Mouse (Mus musculus): Measurements from ENCODE around the gene Fam107b. TPM values are rescaled to one million over a fixed set of nuclear protein-coding genes. Genes with fewer than 3 reads are reported as not detected.
A peak's percentile ranks its signal among the peaks of the same experiment; 100 is the strongest.

The Fam107b gene
- polyA plus RNA-seq, 1 experiment from 2014 or later: 30.3 TPM

GRCm38 (mm10) chr2:3723391-3724106 is 153.3 kb downstream of the Fam107b start:
- Histone ChIP-seq H3K4me2 (no peak overlapping the region), H3K36me3 (replicated peaks) (no peaks in the 10 kb centered on the region), H3K4me3 (no peak overlapping the region), H3K4me1 (peaks cover 9% of the 10 kb centered on the region), H3K27ac (no peak overlapping the region), H3K9me3 (no peaks in the 10 kb centered on the region), H3K9ac (no peak overlapping the region), H3K27me3 (replicated peaks) (no peaks in the 10 kb centered on the region)
- 90% methylated on average over 8 of the region's 8 CpGs for WGBS
- ATAC-seq (replicated peaks): no peak

DNA sequence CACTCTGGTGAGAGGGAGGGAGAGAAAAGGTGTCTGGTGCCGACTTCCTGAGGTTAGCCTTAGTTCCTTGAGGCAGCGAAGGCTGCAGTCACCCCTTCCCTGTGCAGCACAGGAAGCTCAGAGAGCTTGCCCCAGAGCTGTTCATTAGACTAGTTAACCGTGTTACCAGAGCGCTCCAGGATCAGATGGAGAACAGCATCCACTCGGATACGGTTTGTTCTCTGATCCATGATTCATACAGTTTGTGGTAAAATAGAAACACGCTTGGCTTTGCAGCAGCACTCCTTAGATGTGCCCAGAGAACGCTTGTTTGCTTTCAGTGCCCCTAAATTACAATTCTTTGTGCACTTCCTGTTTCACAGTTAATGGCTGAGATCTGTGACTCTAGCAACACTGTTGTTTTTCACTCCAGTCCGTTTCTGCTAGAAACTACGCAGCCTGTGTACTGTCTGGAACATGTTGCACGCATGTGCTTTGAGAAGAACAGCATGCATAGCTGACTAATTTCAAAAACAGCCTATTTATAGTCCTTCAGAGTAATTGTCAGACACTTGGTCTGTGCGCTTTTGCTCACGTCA is 156.3 kb downstream of the Fam107b start:
- Histone ChIP-seq H3K9ac (no peak overlapping the region), H3K4me1 (peaks cover 14% of the 10 kb centered on the region), H3K27ac (peak overlapping the region; percentile 34; the same call in 1 of the 2 replicates), H3K9me3 (no peaks in the 10 kb centered on the region), H3K27me3 (replicated peaks) (no peaks in the 10 kb centered on the region), H3K4me3 (no peak overlapping the region), H3K4me2 (no peak overlapping the region), H3K36me3 (replicated peaks) (no peaks in the 10 kb centered on the region)
- ATAC-seq (replicated peaks): 0 out of 2 replicates have a peak, but pooled peaks have one; percentile 30
- 69% methylated on average over 13 of the region's 13 CpGs for WGBS

DNA sequence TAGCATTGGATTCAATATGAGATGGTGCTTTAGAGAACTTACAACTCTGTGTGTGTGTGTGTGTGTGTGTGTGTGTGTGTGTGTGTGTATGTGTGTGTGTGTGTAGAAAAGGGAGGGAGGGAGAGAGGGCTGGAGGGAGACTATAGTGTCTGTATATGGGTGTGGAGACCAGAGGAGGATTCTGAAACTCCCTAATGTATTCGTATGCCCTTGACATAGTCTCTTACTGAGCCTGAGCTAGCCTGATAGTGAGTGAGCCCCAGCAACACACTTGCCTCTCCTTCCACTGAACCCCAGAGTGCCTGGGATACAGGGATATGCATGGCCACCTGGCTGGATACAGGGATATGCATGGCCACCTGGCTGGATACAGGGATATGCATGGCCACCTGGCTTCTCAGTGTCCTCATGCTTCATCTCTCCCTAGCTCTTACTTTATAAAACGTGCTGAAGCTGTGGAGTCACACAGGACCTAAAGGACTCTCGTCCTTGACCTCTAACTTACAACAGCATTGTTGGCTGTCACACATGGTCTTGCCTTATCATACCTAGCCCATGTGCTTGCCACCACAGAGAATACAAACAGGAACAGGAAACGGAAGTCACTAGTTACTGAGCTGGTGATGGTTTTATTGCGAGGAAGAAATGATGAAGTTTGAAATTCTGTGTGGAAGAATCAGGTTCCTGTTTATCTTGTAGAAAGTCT is 157.1 kb downstream of the Fam107b start:
- ATAC-seq (replicated peaks): 0 out of 2 replicates have a peak, but pooled peaks have one; percentile 30
- peaks cover 15% of the 10 kb centered on the region for H3K4me1 ChIP-seq

DNA sequence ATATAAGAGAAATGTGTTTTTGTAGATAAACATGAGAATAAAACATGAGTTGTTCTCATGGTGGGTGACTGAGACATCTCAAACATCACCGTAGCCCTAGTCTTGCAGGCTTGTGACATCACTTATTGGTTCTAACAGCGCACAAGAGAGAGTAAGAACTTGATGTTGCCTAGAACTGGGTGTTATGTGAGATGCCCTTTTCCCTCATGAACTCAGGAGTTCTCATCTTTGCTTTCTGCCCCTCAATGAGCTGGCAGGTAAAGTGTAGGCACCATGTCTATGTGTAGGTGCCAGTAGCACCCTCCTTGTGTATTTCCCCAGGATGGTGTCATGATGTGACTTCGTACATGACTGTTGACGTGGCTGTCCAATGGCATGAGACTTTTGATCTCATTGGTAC is 157.8 kb downstream of the Fam107b start:
- H3K9ac ChIP-seq: no peak overlapping the region

More for the DNA sequence above, 157.1 kb downstream of the Fam107b start:
- no peaks in the 10 kb centered on the region for H3K9me3 ChIP-seq
- 82% methylated on average over 5 of the region's 5 CpGs for WGBS
- no peaks in the 10 kb centered on the region for H3K27me3 ChIP-seq (replicated peaks)
- H3K4me3 ChIP-seq: no peak overlapping the region
- no peak overlapping the region for H3K4me2 ChIP-seq
- H3K36me3 ChIP-seq (replicated peaks): no peaks in the 10 kb centered on the region
- no peak overlapping the region for H3K27ac ChIP-seq
- no peak overlapping the region for H3K9ac ChIP-seq

DNA sequence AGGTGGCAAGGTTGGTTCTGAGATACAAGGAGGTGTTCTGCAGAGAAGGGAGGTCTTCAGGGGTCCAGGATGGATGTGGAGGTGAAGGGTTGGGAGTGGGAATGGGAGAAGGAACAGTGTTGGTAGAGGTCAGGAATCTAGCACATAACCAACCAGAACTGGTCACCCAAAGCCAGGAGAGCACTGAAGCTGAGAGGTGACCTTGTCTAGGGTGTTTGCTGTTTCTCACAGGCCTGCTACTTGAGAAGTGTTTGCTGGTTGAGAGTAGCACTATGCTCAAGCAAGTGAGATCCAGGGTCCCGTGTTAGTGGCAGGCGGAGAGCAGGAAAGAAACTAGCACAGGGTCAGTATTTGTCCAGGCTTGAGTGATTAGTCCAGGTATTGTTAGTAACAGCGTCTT is 159.3 kb downstream of the Fam107b start:
- H3K27me3 ChIP-seq (replicated peaks): no peaks in the 10 kb centered on the region
- H3K9me3 ChIP-seq: no peaks in the 10 kb centered on the region
- H3K36me3 ChIP-seq (replicated peaks): no peaks in the 10 kb centered on the region
- no peak overlapping the region for H3K27ac ChIP-seq
- no peak for ATAC-seq (replicated peaks)
- no peak overlapping the region for H3K9ac ChIP-seq
- no peak overlapping the region for H3K4me3 ChIP-seq
- H3K4me1 ChIP-seq: peaks cover 21% of the 10 kb centered on the region
- WGBS: 89% methylated on average over 3 of the region's 3 CpGs
- no peak overlapping the region for H3K4me2 ChIP-seq

More for the DNA sequence above, 157.8 kb downstream of the Fam107b start:
- no peak overlapping the region for H3K4me2 ChIP-seq
- ATAC-seq (replicated peaks): no peak
- WGBS: 95% methylated on average over 4 of the region's 4 CpGs
- no peak overlapping the region for H3K27ac ChIP-seq
- no peaks in the 10 kb centered on the region for H3K36me3 ChIP-seq (replicated peaks)
- H3K4me3 ChIP-seq: no peak overlapping the region
- no peaks in the 10 kb centered on the region for H3K27me3 ChIP-seq (replicated peaks)
- H3K9me3 ChIP-seq: no peaks in the 10 kb centered on the region
- peaks cover 21% of the 10 kb centered on the region for H3K4me1 ChIP-seq

DNA sequence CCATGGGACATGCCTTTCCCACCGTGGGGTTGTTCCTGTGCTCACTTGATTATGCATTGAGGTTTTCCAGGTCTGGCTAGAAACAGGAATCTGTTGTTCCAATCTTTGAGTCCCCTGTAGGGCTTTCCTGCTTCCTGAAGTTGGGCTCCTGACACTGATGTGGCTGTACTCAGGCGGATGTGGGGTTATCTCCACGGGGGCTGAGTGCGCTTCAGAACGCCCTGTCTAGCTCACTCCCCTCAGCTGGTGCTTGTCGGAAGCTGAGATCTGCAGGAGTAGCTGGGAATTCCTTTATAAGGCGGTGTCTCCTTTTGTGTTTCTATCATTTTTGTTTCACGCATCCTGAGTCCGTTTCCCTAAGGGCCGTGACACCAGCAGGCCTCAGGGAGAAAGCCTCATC is 160.5 kb downstream of the Fam107b start:
- no peaks in the 10 kb centered on the region for H3K9me3 ChIP-seq
- no peak overlapping the region for H3K4me3 ChIP-seq
- H3K9ac ChIP-seq: no peak overlapping the region
- no peak overlapping the region for H3K4me2 ChIP-seq
- no peak for ATAC-seq (replicated peaks)
- no peaks in the 10 kb centered on the region for H3K27me3 ChIP-seq (replicated peaks)
- 64% methylated on average over 10 of the region's 10 CpGs for WGBS
- H3K4me1 ChIP-seq: peaks cover 21% of the 10 kb centered on the region
- H3K27ac ChIP-seq: no peak overlapping the region
- no peaks in the 10 kb centered on the region for H3K36me3 ChIP-seq (replicated peaks)

DNA sequence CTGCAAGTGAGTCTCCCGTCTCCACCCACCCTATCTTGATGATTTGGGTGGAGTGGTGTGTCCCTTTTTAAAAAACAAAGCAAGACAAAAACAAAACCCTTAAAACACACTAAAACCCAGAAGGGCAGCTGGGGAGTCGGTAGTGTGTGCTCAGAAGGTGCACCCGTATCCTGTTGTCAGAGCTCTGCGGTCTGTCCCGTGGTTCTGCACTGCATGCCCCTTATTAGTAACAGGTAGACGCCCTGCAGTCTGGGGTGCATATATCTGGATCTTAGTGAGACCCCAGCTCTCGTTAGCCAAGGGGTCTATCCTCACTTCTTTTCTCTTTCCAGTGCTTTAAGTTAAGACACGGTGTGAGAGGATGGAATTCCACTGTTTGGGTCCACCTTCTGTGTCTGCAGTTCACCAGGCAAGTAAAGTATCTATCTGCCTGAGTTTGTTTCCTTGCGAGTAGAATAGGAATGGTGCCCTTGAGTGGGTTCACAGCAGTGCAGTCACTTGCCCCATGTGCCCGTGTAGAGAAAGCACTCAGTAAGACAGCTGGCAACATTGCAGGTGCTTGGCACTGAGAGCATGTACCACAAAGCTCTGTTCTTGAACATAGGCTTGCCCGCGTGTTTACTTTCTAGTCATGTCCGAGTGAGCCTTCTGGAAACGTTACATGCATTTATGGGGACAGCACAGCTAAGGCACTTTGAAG is 161.2 kb downstream of the Fam107b start:
- Histone ChIP-seq H3K36me3 (replicated peaks) (no peaks in the 10 kb centered on the region), H3K9me3 (no peaks in the 10 kb centered on the region), H3K4me1 (peaks cover 17% of the 10 kb centered on the region), H3K27ac (no peak overlapping the region), H3K27me3 (replicated peaks) (no peaks in the 10 kb centered on the region), H3K4me2 (no peak overlapping the region), H3K4me3 (no peak overlapping the region), H3K9ac (no peak overlapping the region)
- no peak for ATAC-seq (replicated peaks)
- WGBS: 88% methylated on average over 14 of the region's 14 CpGs

DNA sequence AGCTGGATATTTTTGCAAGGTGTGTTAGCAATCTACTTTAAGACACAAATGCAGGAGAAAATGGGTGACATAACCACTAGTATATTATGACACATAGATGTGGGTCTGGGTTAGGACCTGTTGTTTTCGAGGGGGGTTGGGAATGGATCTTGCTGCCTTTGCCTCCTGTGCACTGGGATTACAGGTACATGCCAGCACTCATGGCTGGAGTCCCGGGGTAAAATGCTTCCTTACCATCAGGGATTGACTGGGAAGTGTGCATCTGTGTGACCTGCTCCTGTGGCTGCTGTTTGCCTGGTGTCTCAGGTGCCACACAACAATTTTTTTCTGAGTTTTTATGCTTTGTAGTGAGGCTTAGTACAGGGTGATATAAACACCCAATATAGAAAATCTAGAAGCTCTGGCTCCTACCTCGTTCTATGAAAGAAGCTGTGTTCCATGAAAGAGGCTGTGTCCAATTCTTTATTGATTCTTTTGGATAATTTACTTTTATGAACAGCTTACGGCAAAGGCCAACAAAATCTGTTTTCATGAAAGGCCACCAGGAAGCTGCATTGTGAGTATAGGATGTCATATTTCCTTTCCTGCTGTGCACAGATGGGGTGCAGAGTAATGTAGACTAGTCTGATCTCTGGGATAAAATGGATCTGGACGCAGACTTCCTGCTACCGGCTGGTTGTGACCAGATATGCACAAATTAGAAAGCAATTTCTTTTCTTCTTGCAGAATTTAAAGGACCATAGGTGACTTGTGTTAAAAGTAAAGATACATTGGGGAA is 167.8 kb downstream of the Fam107b start:
- no peak overlapping the region for H3K27ac ChIP-seq
- no peak overlapping the region for H3K4me3 ChIP-seq
- no peaks in the 10 kb centered on the region for H3K9me3 ChIP-seq
- H3K4me2 ChIP-seq: no peak overlapping the region
- no peak for ATAC-seq (replicated peaks)
- no peaks in the 10 kb centered on the region for H3K27me3 ChIP-seq (replicated peaks)
- 62% methylated on average over 6 of the region's 6 CpGs for WGBS
- no peaks in the 10 kb centered on the region for H3K36me3 ChIP-seq (replicated peaks)
- peaks cover 32% of the 10 kb centered on the region for H3K4me1 ChIP-seq
- no peak overlapping the region for H3K9ac ChIP-seq

- Histone ChIP-seq H3K36me3 (replicated peaks) (no peaks in the 10 kb centered on the region), H3K9ac (no peak overlapping the region), H3K4me1 (peaks cover 32% of the 10 kb centered on the region), H3K27me3 (replicated peaks) (no peaks in the 10 kb centered on the region), H3K4me3 (no peak overlapping the region), H3K9me3 (no peaks in the 10 kb centered on the region), H3K27ac (no peak overlapping the region), H3K4me2 (no peak overlapping the region)
- no peak for ATAC-seq (replicated peaks)
- 79% methylated on average over 12 of the region's 12 CpGs for WGBS
Measured at GRCm38 (mm10) chr2:3738734-3739133, 168.4 kb downstream of the Fam107b start.

DNA sequence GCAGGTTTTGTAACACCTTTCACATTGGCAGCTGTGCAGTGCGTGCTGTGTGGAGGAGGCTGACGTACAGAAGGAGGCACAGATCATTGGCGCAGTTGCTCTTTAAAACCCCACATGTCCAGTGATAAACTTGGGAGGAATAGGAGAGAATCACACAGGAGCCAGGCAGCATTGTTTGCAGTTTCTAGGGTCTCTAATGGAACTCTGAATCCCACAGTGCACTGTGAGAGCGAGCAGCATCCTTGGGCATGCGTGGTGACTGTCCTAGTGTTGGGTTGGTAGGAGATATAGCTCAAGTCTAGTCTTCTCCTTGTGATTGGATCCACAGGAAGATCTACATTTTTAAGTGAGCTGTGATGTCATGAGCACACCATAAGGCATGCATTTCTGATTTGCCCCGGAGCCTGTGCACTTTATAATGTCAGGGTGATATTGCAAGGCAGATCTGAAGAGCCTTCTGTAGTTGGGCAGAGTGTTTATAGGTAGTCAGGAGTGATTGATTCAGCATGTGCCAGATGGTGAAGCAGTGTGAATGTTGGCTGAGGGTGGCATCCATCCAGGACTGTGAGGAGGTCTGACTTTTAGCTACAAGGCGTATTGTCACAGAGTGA is 169.2 kb downstream of the Fam107b start:
- Histone ChIP-seq H3K4me1 (peaks cover 32% of the 10 kb centered on the region), H3K27me3 (replicated peaks) (no peaks in the 10 kb centered on the region), H3K9me3 (no peaks in the 10 kb centered on the region), H3K9ac (no peak overlapping the region), H3K36me3 (replicated peaks) (no peaks in the 10 kb centered on the region), H3K27ac (no peak overlapping the region), H3K4me2 (no peak overlapping the region), H3K4me3 (no peak overlapping the region)
- WGBS: 83% methylated on average over 7 of the region's 7 CpGs
- ATAC-seq (replicated peaks): 0 out of 2 replicates have a peak, but pooled peaks have one; percentile 34

DNA sequence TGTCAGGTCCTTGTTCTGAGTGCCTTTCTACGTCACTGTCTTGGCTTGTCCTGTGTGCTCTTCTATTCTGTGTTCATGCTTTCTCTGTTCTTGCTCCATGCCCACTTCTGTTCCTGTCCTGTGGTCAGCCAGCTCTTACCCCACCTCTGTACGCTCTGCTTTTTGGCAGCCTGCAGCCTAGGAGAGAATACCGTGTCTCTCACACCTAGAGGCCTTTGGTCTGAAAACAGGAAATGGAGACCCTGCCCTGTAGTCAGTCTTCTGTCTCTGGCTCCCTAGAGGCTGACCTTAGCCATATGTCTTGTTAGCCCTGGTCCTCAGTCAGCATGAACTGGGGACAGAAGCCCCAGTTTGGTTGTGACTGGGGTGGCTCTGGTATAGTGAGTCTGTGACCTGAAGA is 170.0 kb downstream of the Fam107b start:
- Histone ChIP-seq H3K4me1 (peaks cover 32% of the 10 kb centered on the region), H3K27ac (no peak overlapping the region), H3K4me2 (no peak overlapping the region), H3K9ac (no peak overlapping the region), H3K36me3 (replicated peaks) (no peaks in the 10 kb centered on the region), H3K9me3 (no peaks in the 10 kb centered on the region), H3K4me3 (no peak overlapping the region), H3K27me3 (replicated peaks) (no peaks in the 10 kb centered on the region)
- no peak for ATAC-seq (replicated peaks)
- 89% methylated on average over 3 of the region's 3 CpGs for WGBS
